Mouse (Mus musculus) neural tube, embryonic 10.5 days (tissue): ENCODE results near the gene Chpf.

Experiments
- DNase-seq: peaks from one replicate; pipeline ENCODE4 v3.0.0-alpha.2; 2017; ENCODE audit warnings: low spot score; ENCODE audit errors: extremely low spot score

Gene Chpf

GRCm38 (mm10) chr1:75458789-75459684 is 20.1 kb downstream of the Chpf start:
- no peak for DNase-seq

GRCm38 (mm10) chr1:75458025-75458788 is 20.9 kb downstream of the Chpf start:
- DNase-seq, result peak; percentile 76

- DNase-seq, result no peak
Observed at GRCm38 (mm10) chr1:75457710-75458024, 21.4 kb downstream of the Chpf start.

GRCm38 (mm10) chr1:75456746-75457564 is 22.2 kb downstream of the Chpf start:
- peak; percentile 57 for DNase-seq

- DNase-seq, result peak; percentile 49
Observed at GRCm38 (mm10) chr1:75455948-75456347, 23.2 kb downstream of the Chpf start.

- no peak for DNase-seq
Observed at GRCm38 (mm10) chr1:75455433-75455832, 23.7 kb downstream of the Chpf start.

GRCm38 (mm10) chr1:75451900-75452299 is 27.2 kb downstream of the Chpf start:
- no peak for DNase-seq

GRCm38 (mm10) chr1:75450314-75451005 is 28.6 kb downstream of the Chpf start, which contains the start of gene Asic4:
Asic4 (plus strand) TSS chr1:75450436.
- DNase-seq, result peak; percentile 57

- DNase-seq, result peak; percentile 56
Observed at GRCm38 (mm10) chr1:75449377-75450135, 29.6 kb downstream of the Chpf start.

- DNase-seq, result peak; percentile 42
Observed at GRCm38 (mm10) chr1:75448937-75449336, 30.2 kb downstream of the Chpf start.

GRCm38 (mm10) chr1:75448052-75448431 is 31.1 kb downstream of the Chpf start:
- DNase-seq, result peak; percentile 62

GRCm38 (mm10) chr1:75447265-75448051 is 31.6 kb downstream of the Chpf start:
- peak; percentile 48 for DNase-seq

- DNase-seq, result peak; percentile 81
Observed at GRCm38 (mm10) chr1:75446656-75447055, 32.5 kb downstream of the Chpf start.

GRCm38 (mm10) chr1:75445751-75446611 is 33.1 kb downstream of the Chpf start:
- DNase-seq, result peak; percentile 86

- no peak for DNase-seq
Observed at GRCm38 (mm10) chr1:75445141-75445701, 33.9 kb downstream of the Chpf start.

GRCm38 (mm10) chr1:75444208-75444607 is 34.9 kb downstream of the Chpf start:
- DNase-seq, result no peak

- DNase-seq, result no peak
Observed at GRCm38 (mm10) chr1:75443247-75444024, 35.7 kb downstream of the Chpf start.
